Comparison of ENCODE assay signal across 8 mouse cellular contexts in the genomic region with DNA sequence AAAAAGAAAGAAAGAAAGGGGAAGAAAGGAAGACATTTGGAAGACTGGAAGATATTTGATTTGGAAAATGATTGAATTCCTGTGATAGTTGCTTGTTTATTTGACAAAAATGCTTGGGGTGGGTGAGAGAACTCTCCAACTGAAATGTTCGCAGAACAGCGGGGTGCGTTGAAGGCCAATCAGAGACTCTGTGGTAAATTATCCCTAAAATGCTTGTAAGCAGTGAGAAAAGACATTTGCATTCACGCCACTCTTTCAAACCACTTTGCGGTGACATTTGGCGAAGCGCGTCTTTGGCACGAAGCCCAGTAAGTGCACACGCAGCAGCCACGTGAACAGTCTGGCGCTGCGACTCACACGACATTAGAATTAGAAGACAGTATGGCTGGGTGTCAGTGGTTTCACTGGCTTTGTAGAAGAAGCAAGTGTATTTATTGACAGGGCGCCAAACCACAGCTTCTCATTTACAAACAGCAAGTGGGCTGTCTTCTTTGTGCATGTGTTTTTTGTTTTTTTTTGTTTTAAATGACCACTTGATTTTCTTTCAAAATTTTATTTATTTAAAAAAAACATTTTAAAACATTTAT. TPM values are rescaled to one million over a fixed set of nuclear protein-coding genes. Genes with fewer than 3 reads are reported as not detected.
DNase-seq lines count a peak whose midpoint lies in the region; ATAC-seq and TF ChIP-seq lines count a peak whose summit lies in the region.

No protein-coding gene starts in this region.

- no peak for TF ChIP-seq CTCF in MEL (IDR thresholded peaks at IDR 0.05 in 2 of 3, conservative IDR thresholded peaks at IDR 0.05 in 1 of 3; ENCODE audit: control insufficient read depth in 1 of 3, insufficient read depth in 1 of 3, low read depth in 2 of 3, low read length in 3 of 3, poor library complexity in 1 of 3, severe bottlenecking in 1 of 3)

- no peak for TF ChIP-seq POLR2A in MEL (IDR thresholded peaks at IDR 0.05; ENCODE audit: control insufficient read depth in 1 of 2, insufficient read depth in 1 of 2, low read depth in 1 of 2, low read length in 2 of 2, poor library complexity in 1 of 2)

- DNase-seq in hindbrain, embryonic 14.5 days (ENCODE audit: low spot score) = peak; percentile 83
- peak; percentile 91 for DNase-seq in MEL (ENCODE audit: low read depth, low spot score)
- DNase-seq in cerebellum, postnatal 36 days = peak; percentile 67 to 75
- peak; percentile 57 to 73 for DNase-seq in layer of hippocampus, postnatal 25 days (ENCODE audit: extremely low spot score in 1 of 2, low spot score in 1 of 2)
- DNase-seq in urinary bladder, postnatal 25 days (ENCODE audit: low spot score) = no peak
- no peak for DNase-seq in yolk sac, embryonic 10.5 days (ENCODE audit: low spot score)

- H3K27me3 ChIP-seq in hindbrain, embryonic 14.5 days (ENCODE audit: control insufficient read depth, insufficient read depth, low read length) = no peaks in the 10 kb centered on the region
- H3K27me3 ChIP-seq in hindbrain, embryonic 12.5 days = no peaks in the 10 kb centered on the region
- H3K27me3 ChIP-seq in MEL (ENCODE audit: control insufficient read depth in 1 of 2, insufficient read depth in 2 of 2, low read length in 2 of 2) = no peaks in the 10 kb centered on the region; a peak in 1 of 4 replicates
- H3K27me3 ChIP-seq in neural tube, embryonic 14.5 days (ENCODE audit: control insufficient read depth, insufficient read depth, low read length) = no peaks in the 10 kb centered on the region

- H3K4me2 ChIP-seq in hindbrain, embryonic 14.5 days (replicated peaks) = no peak overlapping the region
- H3K4me2 ChIP-seq in hindbrain, embryonic 12.5 days (replicated peaks) = no peak overlapping the region
- no peak overlapping the region for H3K4me2 ChIP-seq in neural tube, embryonic 14.5 days (ENCODE audit: low read depth, low read length)

- H3K9ac ChIP-seq in hindbrain, embryonic 14.5 days = no peak overlapping the region
- no peak overlapping the region for H3K9ac ChIP-seq in hindbrain, embryonic 12.5 days
- no peak overlapping the region for H3K9ac ChIP-seq in MEL (ENCODE audit: control insufficient read depth, low read depth, low read length, poor library complexity, severe bottlenecking)
- H3K9ac ChIP-seq in neural tube, embryonic 14.5 days (replicated peaks; ENCODE audit: low read depth, low read length) = no peak overlapping the region

- peak overlapping the region; percentile 28; the same call in 1 of the 2 replicates for H3K27ac ChIP-seq in hindbrain, embryonic 14.5 days
- no peak overlapping the region for H3K27ac ChIP-seq in hindbrain, embryonic 12.5 days
- H3K27ac ChIP-seq in MEL (ENCODE audit: control insufficient read depth, low read depth, low read length) = no peak overlapping the region
- H3K27ac ChIP-seq in neural tube, embryonic 14.5 days (ENCODE audit: low read depth, low read length) = no peak overlapping the region

- H3K36me3 ChIP-seq in hindbrain, embryonic 14.5 days (replicated peaks; ENCODE audit: control insufficient read depth, insufficient read depth) = no peaks in the 10 kb centered on the region
- no peaks in the 10 kb centered on the region for H3K36me3 ChIP-seq in hindbrain, embryonic 12.5 days
- H3K36me3 ChIP-seq in MEL (ENCODE audit: control insufficient read depth in 1 of 2, insufficient read depth in 2 of 2, low read length in 2 of 2) = peaks cover 0 to 4% of the 10 kb centered on the region in 2 experiments; a peak in 2 of 4 replicates
- no peaks in the 10 kb centered on the region for H3K36me3 ChIP-seq in neural tube, embryonic 14.5 days (ENCODE audit: control insufficient read depth, insufficient read depth, low read length)

- H3K9me3 ChIP-seq in hindbrain, embryonic 14.5 days (ENCODE audit: control insufficient read depth, low read length) = no peaks in the 10 kb centered on the region
- no peaks in the 10 kb centered on the region for H3K9me3 ChIP-seq in hindbrain, embryonic 12.5 days (replicated peaks)
- H3K9me3 ChIP-seq in MEL (replicated peaks; ENCODE audit: insufficient read depth, low read length) = no peaks in the 10 kb centered on the region
- no peaks in the 10 kb centered on the region for H3K9me3 ChIP-seq in neural tube, embryonic 14.5 days (ENCODE audit: control insufficient read depth, low read length)

- no peak overlapping the region for H3K4me3 ChIP-seq in hindbrain, embryonic 14.5 days (replicated peaks; ENCODE audit: low read length)
- no peak overlapping the region for H3K4me3 ChIP-seq in hindbrain, embryonic 12.5 days
- peak overlapping the region; percentile 2 to 20; a peak in 2 of 4 replicates for H3K4me3 ChIP-seq in MEL (ENCODE audit: control insufficient read depth in 1 of 2, insufficient read depth in 1 of 2, low read depth in 2 of 2, low read length in 2 of 2)
- H3K4me3 ChIP-seq in neural tube, embryonic 14.5 days (ENCODE audit: low read depth, low read length) = no peak overlapping the region

- TF ChIP-seq RAD21 in MEL (IDR thresholded peaks at IDR 0.05; ENCODE audit: low read depth, low read length) = no peak

- peak; percentile 87 for ATAC-seq in hindbrain, embryonic 14.5 days (ENCODE audit: low FRiP score)
- ATAC-seq in hindbrain, embryonic 12.5 days (ENCODE audit: low FRiP score) = no peak
- ATAC-seq in neural tube, embryonic 14.5 days (ENCODE audit: low read depth) = peak; percentile 87; the same call in 1 of the 2 replicates

- no peaks in the 10 kb centered on the region for H3K79me2 ChIP-seq in MEL (ENCODE audit: control insufficient read depth, insufficient read depth, low read length, poor library complexity)

- TF ChIP-seq EP300 in MEL (IDR thresholded peaks at IDR 0.05; ENCODE audit: low read depth in 1 of 2, low read length in 2 of 2) = peak in 1 of 2 experiments; percentile 32; a peak in 2 of 4 replicates

- 52% methylated on average over 15 of the region's 15 CpGs for WGBS in hindbrain, embryonic 14.5 days
- 72% methylated on average over 15 of the region's 15 CpGs for WGBS in hindbrain, embryonic 12.5 days
- WGBS in neural tube, embryonic 14.5 days = 48% methylated on average over 15 of the region's 15 CpGs

- H3K4me1 ChIP-seq in hindbrain, embryonic 14.5 days (replicated peaks; ENCODE audit: control insufficient read depth, insufficient read depth, low read length) = no peaks in the 10 kb centered on the region
- no peaks in the 10 kb centered on the region for H3K4me1 ChIP-seq in hindbrain, embryonic 12.5 days
- H3K4me1 ChIP-seq in MEL (ENCODE audit: control insufficient read depth in 1 of 2, insufficient read depth in 2 of 2, low read length in 2 of 2) = peaks cover 2 to 9% of the 10 kb centered on the region in 2 experiments; a peak in 3 of 4 replicates
- H3K4me1 ChIP-seq in neural tube, embryonic 14.5 days (ENCODE audit: control insufficient read depth, insufficient read depth, low read length) = no peaks in the 10 kb centered on the region

TF ChIP-seq in MEL, 35 proteins besides CTCF, POLR2A, EP300 and RAD21 (continues in another document):
- TF ChIP-seq JUND (IDR thresholded peaks at IDR 0.05; ENCODE audit: low read depth, low read length) (no peak), SIN3A (IDR thresholded peaks at IDR 0.05; ENCODE audit: low read length) (peak; percentile 61), USF2 (IDR thresholded peaks at IDR 0.05; ENCODE audit: borderline replicate concordance in 1 of 2, insufficient read depth in 1 of 2, low read depth in 1 of 2, low read length in 2 of 2) (no peak), POLR2AphosphoS5 (IDR thresholded peaks at IDR 0.05; ENCODE audit: borderline replicate concordance, low read depth, low read length) (no peak), ELF1 (IDR thresholded peaks at IDR 0.05; ENCODE audit: low read depth, low read length) (no peak), TAL1 (IDR thresholded peaks at IDR 0.05; ENCODE audit: low read length) (no peak), BHLHE40 (IDR thresholded peaks at IDR 0.05; ENCODE audit: borderline replicate concordance, low read depth, low read length) (peak; percentile 86), ZKSCAN1 (IDR thresholded peaks at IDR 0.05; ENCODE audit: low read depth, low read length) (no peak), E2F4 (IDR thresholded peaks at IDR 0.05; ENCODE audit: borderline replicate concordance, low read depth, low read length) (no peak), MYC (IDR thresholded peaks at IDR 0.05; ENCODE audit: low read depth, low read length) (peak; percentile 79), CHD2 (IDR thresholded peaks at IDR 0.05; ENCODE audit: low read length) (no peak), GATA1 (IDR thresholded peaks at IDR 0.05; ENCODE audit: low read depth, low read length) (no peak), ZC3H11A (IDR thresholded peaks at IDR 0.05; ENCODE audit: low read depth, low read length) (no peak), ZMIZ1 (IDR thresholded peaks at IDR 0.05; ENCODE audit: low read depth, low read length) (no peak), TBP (IDR thresholded peaks at IDR 0.05; ENCODE audit: low read depth, low read length) (no peak), UBTF (IDR thresholded peaks at IDR 0.05; ENCODE audit: borderline replicate concordance, insufficient read depth, low read depth, low read length) (no peak), GABPA (IDR thresholded peaks at IDR 0.05; ENCODE audit: low read depth, low read length) (no peak), NELFE (IDR thresholded peaks at IDR 0.05; ENCODE audit: low read depth, low read length) (no peak), MXI1 (IDR thresholded peaks at IDR 0.05; ENCODE audit: low read depth, low read length) (peak; percentile 93), RCOR1 (IDR thresholded peaks at IDR 0.05; ENCODE audit: low read depth, low read length) (no peak; the same call in 1 of the 2 replicates)

RNA-seq across cellular contexts. Expression of a gene that starts 43.1 kb away (rescaled TPM):
- polyA plus RNA-seq in hindbrain, embryonic 14.5 days (2014; fragmentation: Nextera tagmentation; extraction: Ambion mirVana) = 2.7 and 2.9 TPM in 2 replicates
- polyA plus RNA-seq in hindbrain, embryonic 12.5 days (2016; fragmentation: Nextera tagmentation; extraction: Ambion mirVana) = 4.5 and 5.0 TPM in 2 replicates
- total RNA-seq in MEL (2012; rRNA removed) = 8.4 and 11.3 TPM in 2 replicates
- polyA plus RNA-seq in MEL (2012; ENCODE audit: insufficient read depth in 1 of 2, insufficient read length in 2 of 2, low read depth in 1 of 2, low replicate concordance in 2 of 2, missing spikeins in 1 of 2) = 10 to 100 TPM; 15.3 to 37.9 TPM
- total RNA-seq in layer of hippocampus, postnatal 25 days (2021) = 100 to 1,000 TPM; 126 to 139 TPM
- 3.0 and 4.2 TPM in 2 replicates for polyA plus RNA-seq in neural tube, embryonic 14.5 days (2014; fragmentation: Nextera tagmentation; extraction: Ambion mirVana)

RNA-seq across cellular contexts. Expression of a gene that starts 56.4 kb away (rescaled TPM):
- 0.52 and 0.82 TPM in 2 replicates for polyA plus RNA-seq in hindbrain, embryonic 14.5 days (2014; fragmentation: Nextera tagmentation; extraction: Ambion mirVana)
- polyA plus RNA-seq in hindbrain, embryonic 12.5 days (2016; fragmentation: Nextera tagmentation; extraction: Ambion mirVana) = 0.58 and 1.3 TPM in 2 replicates
- 0.69 and 1.0 TPM in 2 replicates for total RNA-seq in MEL (2012; rRNA removed)
- 1 to 10 TPM in 1 of 2 experiments, not detected in 1; 3.1 TPM for polyA plus RNA-seq in MEL (2012; ENCODE audit: insufficient read depth in 1 of 2, insufficient read length in 2 of 2, low read depth in 1 of 2, low replicate concordance in 2 of 2, missing spikeins in 1 of 2)
- not detected for total RNA-seq in layer of hippocampus, postnatal 25 days (2021)
- polyA plus RNA-seq in neural tube, embryonic 14.5 days (2014; fragmentation: Nextera tagmentation; extraction: Ambion mirVana) = 0.27 and 0.48 TPM in 2 replicates

Comparison
In these comparisons a context has a peak if more than half of its experiments do, and no peak if none do; other contexts are left out.
1. DNase-seq: peak in hindbrain, embryonic 14.5 days (single experiment), MEL (single experiment), cerebellum, postnatal 36 days (2 of 2) and layer of hippocampus, postnatal 25 days (2 of 2); none in urinary bladder, postnatal 25 days (single experiment) and yolk sac, embryonic 10.5 days (single experiment).
2. H3K4me3 ChIP-seq: peak in MEL (2 of 2); none in hindbrain, embryonic 14.5 days (single experiment), hindbrain, embryonic 12.5 days (single experiment) and neural tube, embryonic 14.5 days (single experiment).